Mouse (Mus musculus) liver, postnatal 0 days (tissue): ENCODE results near the gene Tspear.

ENCODE experiments used
- CTCF ChIP-seq: sonication (generic); IDR thresholded peaks from 2 replicates; pipeline ENCODE4 v1.5.1; 2016; ENCODE audit warnings: antibody characterized with exemption, low read depth
- EP300 ChIP-seq: IDR thresholded peaks from 2 replicates; pipeline ENCODE4 v1.6.1; 2016; ENCODE audit warnings: antibody characterized with exemption, low read depth, mild to moderate bottlenecking

DNA sequence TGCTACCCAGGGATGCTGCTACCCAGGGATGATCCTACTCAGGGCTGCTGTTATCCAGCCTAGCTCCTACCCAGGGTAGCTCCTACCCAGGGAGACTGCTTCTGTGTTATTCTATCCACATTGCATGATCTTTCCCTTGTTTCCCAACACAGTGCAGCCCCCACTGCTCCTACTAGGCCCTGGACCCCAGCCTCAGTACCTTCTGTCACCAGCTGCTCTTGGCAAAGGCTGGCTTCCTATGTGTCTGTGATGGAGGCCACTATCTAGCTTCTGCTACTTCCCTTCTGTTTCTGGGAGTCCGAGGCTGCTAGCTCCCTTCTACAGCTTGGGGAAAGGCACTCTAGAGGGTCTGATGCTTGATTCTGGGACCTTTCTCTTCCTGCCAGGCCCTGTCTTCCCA lies 38.9 kb upstream of the Tspear start:
- TF ChIP-seq CTCF: no peak
- TF ChIP-seq EP300: no peak
